Mouse (Mus musculus): ENCODE results near the gene Haspin. TPM values are rescaled to one million over a fixed set of nuclear protein-coding genes. Genes with fewer than 3 reads are reported as not detected.

Haspin gene
- polyA plus RNA-seq, 1 experiment = 256 TPM

GRCm38 (mm10) chr11:73176186-73176585, 38.1 kb upstream of the Haspin start:
- TF ChIP-seq CTCF (IDR thresholded peaks at IDR 0.05; ENCODE audit: control insufficient read depth, insufficient read depth, insufficient replicate concordance, low read depth, low read length) = no peak
- no peak for TF ChIP-seq POLR2A (IDR thresholded peaks at IDR 0.05; ENCODE audit: control insufficient read depth, low read depth, low read length)
- Histone ChIP-seq H3K36me3 (ENCODE audit: control insufficient read depth, insufficient read depth, low read length) (no peaks in the 10 kb centered on the region), H3K4me3 (ENCODE audit: control insufficient read depth, low read depth, low read length) (peak overlapping the region; percentile 95), H3K27me3 (ENCODE audit: control insufficient read depth, insufficient read depth, low read length) (no peaks in the 10 kb centered on the region), H3K4me1 (ENCODE audit: control insufficient read depth, insufficient read depth, low read length) (peaks cover 6% of the 10 kb centered on the region), H3K27ac (ENCODE audit: control insufficient read depth, insufficient read depth, low read depth, low read length) (no peak overlapping the region; the same call in 1 of the 2 replicates)

GRCm38 (mm10) chr11:73175612-73176011, 37.5 kb upstream of the Haspin start:
- TF ChIP-seq CTCF (IDR thresholded peaks at IDR 0.05; ENCODE audit: control insufficient read depth, insufficient read depth, insufficient replicate concordance, low read depth, low read length) = no peak
- no peak for TF ChIP-seq POLR2A (IDR thresholded peaks at IDR 0.05; ENCODE audit: control insufficient read depth, low read depth, low read length)
- H3K4me3 ChIP-seq (ENCODE audit: control insufficient read depth, low read depth, low read length) = no peak overlapping the region
- peaks cover 6% of the 10 kb centered on the region for H3K4me1 ChIP-seq (ENCODE audit: control insufficient read depth, insufficient read depth, low read length)
- H3K27ac ChIP-seq (ENCODE audit: control insufficient read depth, insufficient read depth, low read depth, low read length) = no peak overlapping the region
- no peaks in the 10 kb centered on the region for H3K36me3 ChIP-seq (ENCODE audit: control insufficient read depth, insufficient read depth, low read length)
- H3K27me3 ChIP-seq (ENCODE audit: control insufficient read depth, insufficient read depth, low read length) = no peaks in the 10 kb centered on the region

- H3K4me1 ChIP-seq (ENCODE audit: control insufficient read depth, insufficient read depth, low read length) = no peaks in the 10 kb centered on the region; the same call in 1 of the 2 replicates
- H3K36me3 ChIP-seq (ENCODE audit: control insufficient read depth, insufficient read depth, low read length) = no peaks in the 10 kb centered on the region
- H3K27me3 ChIP-seq (ENCODE audit: control insufficient read depth, insufficient read depth, low read length) = no peaks in the 10 kb centered on the region
- H3K27ac ChIP-seq (ENCODE audit: control insufficient read depth, insufficient read depth, low read depth, low read length) = no peak overlapping the region
- H3K4me3 ChIP-seq (ENCODE audit: control insufficient read depth, low read depth, low read length) = no peak overlapping the region
- TF ChIP-seq POLR2A (IDR thresholded peaks at IDR 0.05; ENCODE audit: control insufficient read depth, low read depth, low read length) = no peak
- TF ChIP-seq CTCF (IDR thresholded peaks at IDR 0.05; ENCODE audit: control insufficient read depth, insufficient read depth, insufficient replicate concordance, low read depth, low read length) = no peak
These were observed 34.1 kb upstream of the Haspin start for GRCm38 (mm10) chr11:73172186-73172585.

GRCm38 (mm10) chr11:73169231-73169630, 31.1 kb upstream of the Haspin start:
- Histone ChIP-seq H3K27me3 (ENCODE audit: control insufficient read depth, insufficient read depth, low read length) (no peaks in the 10 kb centered on the region), H3K4me1 (ENCODE audit: control insufficient read depth, insufficient read depth, low read length) (no peaks in the 10 kb centered on the region), H3K36me3 (ENCODE audit: control insufficient read depth, insufficient read depth, low read length) (no peaks in the 10 kb centered on the region), H3K27ac (ENCODE audit: control insufficient read depth, insufficient read depth, low read depth, low read length) (no peak overlapping the region), H3K4me3 (ENCODE audit: control insufficient read depth, low read depth, low read length) (no peak overlapping the region)
- TF ChIP-seq POLR2A (IDR thresholded peaks at IDR 0.05; ENCODE audit: control insufficient read depth, low read depth, low read length) = no peak
- peak; percentile 45; the same call in 1 of the 2 replicates for TF ChIP-seq CTCF (IDR thresholded peaks at IDR 0.05; ENCODE audit: control insufficient read depth, insufficient read depth, insufficient replicate concordance, low read depth, low read length)

- TF ChIP-seq POLR2A (IDR thresholded peaks at IDR 0.05; ENCODE audit: control insufficient read depth, low read depth, low read length) (no peak), CTCF (IDR thresholded peaks at IDR 0.05; ENCODE audit: control insufficient read depth, insufficient read depth, insufficient replicate concordance, low read depth, low read length) (no peak)
- H3K27ac ChIP-seq (ENCODE audit: control insufficient read depth, insufficient read depth, low read depth, low read length) = no peak overlapping the region
- H3K4me1 ChIP-seq (ENCODE audit: control insufficient read depth, insufficient read depth, low read length) = no peaks in the 10 kb centered on the region
- H3K4me3 ChIP-seq (ENCODE audit: control insufficient read depth, low read depth, low read length) = no peak overlapping the region
- H3K27me3 ChIP-seq (ENCODE audit: control insufficient read depth, insufficient read depth, low read length) = no peaks in the 10 kb centered on the region
- no peaks in the 10 kb centered on the region for H3K36me3 ChIP-seq (ENCODE audit: control insufficient read depth, insufficient read depth, low read length)
These were observed 30.5 kb upstream of the Haspin start for GRCm38 (mm10) chr11:73168576-73168975.

- no peak overlapping the region for H3K4me3 ChIP-seq (ENCODE audit: control insufficient read depth, low read depth, low read length)
- TF ChIP-seq CTCF (IDR thresholded peaks at IDR 0.05; ENCODE audit: control insufficient read depth, insufficient read depth, insufficient replicate concordance, low read depth, low read length) = no peak
- TF ChIP-seq POLR2A (IDR thresholded peaks at IDR 0.05; ENCODE audit: control insufficient read depth, low read depth, low read length) = no peak
- no peaks in the 10 kb centered on the region for H3K27me3 ChIP-seq (ENCODE audit: control insufficient read depth, insufficient read depth, low read length)
- no peak overlapping the region for H3K27ac ChIP-seq (ENCODE audit: control insufficient read depth, insufficient read depth, low read depth, low read length)
- H3K36me3 ChIP-seq (ENCODE audit: control insufficient read depth, insufficient read depth, low read length) = no peaks in the 10 kb centered on the region
- H3K4me1 ChIP-seq (ENCODE audit: control insufficient read depth, insufficient read depth, low read length) = no peaks in the 10 kb centered on the region
These were observed 30.0 kb upstream of the Haspin start for GRCm38 (mm10) chr11:73168071-73168470.

GRCm38 (mm10) chr11:73162284-73162683, 24.2 kb upstream of the Haspin start:
- peaks cover 9% of the 10 kb centered on the region for H3K4me1 ChIP-seq (ENCODE audit: control insufficient read depth, insufficient read depth, low read length)
- H3K27ac ChIP-seq (ENCODE audit: control insufficient read depth, insufficient read depth, low read depth, low read length) = no peak overlapping the region

GRCm38 (mm10) chr11:73161616-73162015, 23.5 kb upstream of the Haspin start:
- Histone ChIP-seq H3K4me3 (ENCODE audit: control insufficient read depth, low read depth, low read length) (no peak overlapping the region), H3K4me1 (ENCODE audit: control insufficient read depth, insufficient read depth, low read length) (peaks cover 9% of the 10 kb centered on the region), H3K36me3 (ENCODE audit: control insufficient read depth, insufficient read depth, low read length) (no peaks in the 10 kb centered on the region), H3K27ac (ENCODE audit: control insufficient read depth, insufficient read depth, low read depth, low read length) (no peak overlapping the region), H3K27me3 (ENCODE audit: control insufficient read depth, insufficient read depth, low read length) (no peaks in the 10 kb centered on the region)
- TF ChIP-seq CTCF (IDR thresholded peaks at IDR 0.05; ENCODE audit: control insufficient read depth, insufficient read depth, insufficient replicate concordance, low read depth, low read length) (no peak), POLR2A (IDR thresholded peaks at IDR 0.05; ENCODE audit: control insufficient read depth, low read depth, low read length) (no peak)

More at GRCm38 (mm10) chr11:73162284-73162683, 24.2 kb upstream of the Haspin start:
- no peak for TF ChIP-seq POLR2A (IDR thresholded peaks at IDR 0.05; ENCODE audit: control insufficient read depth, low read depth, low read length)
- TF ChIP-seq CTCF (IDR thresholded peaks at IDR 0.05; ENCODE audit: control insufficient read depth, insufficient read depth, insufficient replicate concordance, low read depth, low read length) = no peak
- H3K27me3 ChIP-seq (ENCODE audit: control insufficient read depth, insufficient read depth, low read length) = no peaks in the 10 kb centered on the region
- H3K4me3 ChIP-seq (ENCODE audit: control insufficient read depth, low read depth, low read length) = no peak overlapping the region
- H3K36me3 ChIP-seq (ENCODE audit: control insufficient read depth, insufficient read depth, low read length) = no peaks in the 10 kb centered on the region

Measured in testis, adult 2 months (tissue).